Mouse (Mus musculus) liver, embryonic 14.5 days (tissue): ENCODE data around the gene Slc25a10.

Experiments used
- CTCF ChIP-seq: IDR thresholded peaks from 2 replicates; pipeline ENCODE4 v1.5.1; 2016; ENCODE audit warnings: antibody characterized with exemption, low read depth, control low read depth
- EP300 ChIP-seq: IDR thresholded peaks from 2 replicates; pipeline ENCODE4 v1.6.1; 2016; ENCODE audit warnings: antibody characterized with exemption, low read depth

- TF ChIP-seq CTCF (no peak), EP300 (no peak)
Observed at GRCm38 (mm10) chr11:120542376-120542775, 50.7 kb downstream of the Slc25a10 start.
